ENCODE assay signal across 24 mouse cellular contexts in the genomic region with DNA sequence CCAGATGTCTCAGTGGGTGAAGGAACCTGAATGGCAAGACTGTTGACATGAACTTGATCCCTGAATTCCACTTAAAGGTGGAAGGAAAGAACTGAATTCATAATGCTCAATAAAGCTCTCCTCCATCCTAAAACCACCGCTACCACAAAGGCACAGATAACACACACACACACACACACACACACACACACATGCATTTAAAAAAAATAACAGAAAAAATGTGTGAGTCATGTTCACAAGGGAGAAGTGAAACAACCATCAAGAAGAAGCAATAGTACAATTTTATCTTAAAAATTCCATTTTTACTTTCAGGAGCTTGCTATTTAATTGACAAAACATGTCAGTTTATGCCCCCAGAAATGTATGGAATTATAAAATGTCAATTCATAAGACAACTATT.
DNase-seq lines count a peak whose midpoint lies in the region; ATAC-seq and TF ChIP-seq lines count a peak whose summit lies in the region.
"Had no signal": no experiment of that assay in that cellular context is flagged by ENCODE, and none has a peak within 500 bp of the region (broad histone marks: within the 10 kb centered on the region; RNA-seq: fewer than 3 reads in every experiment).

No protein-coding gene starts in this region.

- in situ Hi-C loops in CH12.LX (cut with MboI; ENCODE audit: low pct_ligation_motif_present, low pct_unique_long_range_greater_than_20kb, low sequenced_read_pairs) = no loop called here

- peak; percentile 61 for ATAC-seq in granulocyte monocyte progenitor cell, adult 5-6 weeks (replicated peaks; ENCODE audit: poor library complexity, severe bottlenecking)
- no peak for ATAC-seq in hindbrain, embryonic 14.5 days (ENCODE audit: low FRiP score)
- ATAC-seq: activated CD4-positive, CD25-positive, alpha-beta regulatory T cell, adult 4 months; CD4-positive, CD25-positive, alpha-beta regulatory T cell, adult 4 months; Patski had no signal

- H3K27me3 ChIP-seq in CH12.LX (replicated peaks) = no peaks in the 10 kb centered on the region
- no peaks in the 10 kb centered on the region for H3K27me3 ChIP-seq in MEL (ENCODE audit: control insufficient read depth in 1 of 2, insufficient read depth in 2 of 2, low read length in 2 of 2)
- no peaks in the 10 kb centered on the region for H3K27me3 ChIP-seq in hindbrain, embryonic 14.5 days (ENCODE audit: control insufficient read depth, insufficient read depth, low read length)

- TF ChIP-seq POLR2A in CH12.LX (IDR thresholded peaks at IDR 0.05; ENCODE audit: low read depth, low read length) = no peak
- no peak for TF ChIP-seq POLR2A in MEL (IDR thresholded peaks at IDR 0.05; ENCODE audit: control insufficient read depth in 1 of 2, insufficient read depth in 1 of 2, low read depth in 1 of 2, low read length in 2 of 2, poor library complexity in 1 of 2)

- no peaks in the 10 kb centered on the region for H3K9me3 ChIP-seq in CH12.LX (replicated peaks; ENCODE audit: low read length)
- H3K9me3 ChIP-seq in MEL (replicated peaks; ENCODE audit: insufficient read depth, low read length) = no peaks in the 10 kb centered on the region
- H3K9me3 ChIP-seq in hindbrain, embryonic 14.5 days (ENCODE audit: control insufficient read depth, low read length) = no peaks in the 10 kb centered on the region

- TF ChIP-seq RAD21 in CH12.LX (IDR thresholded peaks at IDR 0.05; ENCODE audit: low read depth, low read length) = no peak
- no peak for TF ChIP-seq RAD21 in MEL (IDR thresholded peaks at IDR 0.05; ENCODE audit: low read depth, low read length)

- DNase-seq in 416B (ENCODE audit: low read depth) = peak; percentile 8
- no peak for DNase-seq in CH12.LX (ENCODE audit: extremely low read depth)
- DNase-seq in MEL (ENCODE audit: low read depth, low spot score) = no peak
- no peak for DNase-seq in thymus, postnatal 36 days
- no peak for DNase-seq in hindbrain, embryonic 14.5 days (ENCODE audit: low spot score)
- DNase-seq in right cerebral cortex, postnatal 36 days (ENCODE audit: low spot score in 2 of 2) = no peak
- DNase-seq in lung, postnatal 25 days (ENCODE audit: low spot score) = no peak
- DNase-seq: adrenal gland, adult 2 months; adrenal gland, adult 8-10 months; adrenal gland, postnatal 10 days; adrenal gland, postnatal 14 days; adrenal gland, postnatal 25 days; adrenal gland, postnatal 36 days; B cell, adult 2 months; cerebellum, adult 11 months; cerebellum, adult 11-12 months; cerebellum, adult 18-20 months; cerebellum, adult 2 months; cerebellum, adult 8-10 months had no signal

- dilution Hi-C loops in CH12.LX (cut with MboI; ENCODE audit: extremely low pct_ligation_motif_present, extremely low pct_unique_long_range_greater_than_20kb, low sequenced_read_pairs) = no loop called here

- H3K9ac ChIP-seq in CH12.LX (ENCODE audit: insufficient read depth, low read depth) (no peak overlapping the region), MEL (ENCODE audit: control insufficient read depth, low read depth, low read length, poor library complexity, severe bottlenecking) (no peak overlapping the region)
- H3K9ac ChIP-seq in hindbrain, embryonic 14.5 days = no peak overlapping the region

- H3K79me2 ChIP-seq in CH12.LX (replicated peaks; ENCODE audit: control insufficient read depth, extremely low read depth, insufficient read depth, poor library complexity, severe bottlenecking) (no peaks in the 10 kb centered on the region), MEL (ENCODE audit: control insufficient read depth, insufficient read depth, low read length, poor library complexity) (no peaks in the 10 kb centered on the region)

- TF ChIP-seq CTCF in CH12.LX (conservative IDR thresholded peaks at IDR 0.05 in 1 of 2, IDR thresholded peaks at IDR 0.05 in 1 of 2; ENCODE audit: low read depth in 2 of 2, low read length in 2 of 2) (no peak), MEL (IDR thresholded peaks at IDR 0.05 in 2 of 3, conservative IDR thresholded peaks at IDR 0.05 in 1 of 3; ENCODE audit: control insufficient read depth in 1 of 3, insufficient read depth in 1 of 3, low read depth in 2 of 3, low read length in 3 of 3, poor library complexity in 1 of 3, severe bottlenecking in 1 of 3) (no peak)

- WGBS in hindbrain, embryonic 14.5 days = 88% methylated on average over 1 of the region's 1 CpGs

- no peak overlapping the region for H3K27ac ChIP-seq in CH12.LX (ENCODE audit: insufficient read depth, low read depth)
- no peak overlapping the region for H3K27ac ChIP-seq in MEL (ENCODE audit: control insufficient read depth, low read depth, low read length)
- no peak overlapping the region for H3K27ac ChIP-seq in hindbrain, embryonic 14.5 days

- peaks cover 45 to 92% of the 10 kb centered on the region in 2 experiments for H3K36me3 ChIP-seq in CH12.LX (replicated peaks in 1 of 2; ENCODE audit: control insufficient read depth in 1 of 2, insufficient read depth in 1 of 2, low read length in 1 of 2)
- no peaks in the 10 kb centered on the region; a peak in 2 of 4 replicates for H3K36me3 ChIP-seq in MEL (ENCODE audit: control insufficient read depth in 1 of 2, insufficient read depth in 2 of 2, low read length in 2 of 2)
- H3K36me3 ChIP-seq in hindbrain, embryonic 14.5 days (replicated peaks; ENCODE audit: control insufficient read depth, insufficient read depth) = no peaks in the 10 kb centered on the region
- H3K36me3 ChIP-seq: G1E had no signal

- H3K4me1 ChIP-seq in CH12.LX (ENCODE audit: control insufficient read depth in 1 of 2, insufficient read depth in 2 of 2) (peaks cover 0 to 12% of the 10 kb centered on the region in 2 experiments; a peak in 1 of 4 replicates), MEL (ENCODE audit: control insufficient read depth in 1 of 2, insufficient read depth in 2 of 2, low read length in 2 of 2) (no peaks in the 10 kb centered on the region)
- H3K4me1 ChIP-seq in hindbrain, embryonic 14.5 days (replicated peaks; ENCODE audit: control insufficient read depth, insufficient read depth, low read length) = 0 out of 2 replicates have a peak, but pooled peaks cover 4% of the 10 kb centered on the region

- TF ChIP-seq EP300 in CH12.LX (IDR thresholded peaks at IDR 0.05; ENCODE audit: low read length) (peak; percentile 24; the same call in 1 of the 2 replicates), MEL (IDR thresholded peaks at IDR 0.05; ENCODE audit: low read depth in 1 of 2, low read length in 2 of 2) (no peak)

- H3K4me3 ChIP-seq in CH12.LX (replicated peaks in 1 of 3; ENCODE audit: low read depth in 2 of 3, low read length in 2 of 3, poor library complexity in 1 of 3) (no peak overlapping the region), MEL (ENCODE audit: control insufficient read depth in 1 of 2, insufficient read depth in 1 of 2, low read depth in 2 of 2, low read length in 2 of 2) (no peak overlapping the region)
- no peak overlapping the region for H3K4me3 ChIP-seq in hindbrain, embryonic 14.5 days (replicated peaks; ENCODE audit: low read length)

- H3K4me2 ChIP-seq in CH12.LX (ENCODE audit: insufficient read depth, low read depth, poor library complexity, severe bottlenecking) = no peak overlapping the region
- no peak overlapping the region for H3K4me2 ChIP-seq in hindbrain, embryonic 14.5 days (replicated peaks)

TF ChIP-seq in CH12.LX, 34 proteins besides CTCF, POLR2A, EP300 and RAD21:
- TF ChIP-seq SIN3A (IDR thresholded peaks at IDR 0.05; ENCODE audit: low read length) = no peak
- no peak for TF ChIP-seq E2F4 (IDR thresholded peaks at IDR 0.05; ENCODE audit: insufficient replicate concordance, low read depth, low read length)
- TF ChIP-seq ZNF384 (IDR thresholded peaks at IDR 0.05; ENCODE audit: low read depth, low read length) = peak; percentile 82
TF ChIP-seq in CH12.LX: peak in this region for 1.

TF ChIP-seq in MEL, 35 proteins besides CTCF, POLR2A, EP300 and RAD21:
- TF ChIP-seq ZNF384 (IDR thresholded peaks at IDR 0.05; ENCODE audit: low read depth, low read length) (0 out of 2 replicates have a peak, but pooled peaks have one; percentile 8), USF2 (IDR thresholded peaks at IDR 0.05; ENCODE audit: borderline replicate concordance in 1 of 2, insufficient read depth in 1 of 2, low read depth in 1 of 2, low read length in 2 of 2) (no peak)
